Mouse (Mus musculus): ENCODE results near the gene Snapc2.
A peak's percentile ranks its signal among the peaks of the same experiment; 100 is the strongest.
"Not testable (repeated sequence)": the region's sequence is repeated elsewhere in the genome, so short reads cannot be mapped to it uniquely, and the experiment has no call there.

The Snapc2 gene

GRCm38 (mm10) chr8:4237814-4238433, 15.0 kb upstream of the Snapc2 start:
- no peak for DNase-seq (ENCODE audit: low spot score in 2 of 2)

- peak; percentile 99 to 100 for DNase-seq (ENCODE audit: low spot score in 2 of 2)
These were observed 14.3 kb upstream of the Snapc2 start, which contains the start of the genes Map2k7 and Gm49320 for GRCm38 (mm10) chr8:4238434-4239192. Gene Map2k7 (plus strand): TSS chr8:4238740. Gene Gm49320 (plus strand): TSS chr8:4238865.

GRCm38 (mm10) chr8:4239193-4239890, 13.5 kb upstream of the Snapc2 start:
- DNase-seq (ENCODE audit: low spot score in 2 of 2): no peak

GRCm38 (mm10) chr8:4245061-4245460, 7.8 kb upstream of the Snapc2 start:
- no peak for DNase-seq (ENCODE audit: low spot score in 2 of 2)

- DNase-seq (ENCODE audit: low spot score in 2 of 2): no peak
These were observed 7.1 kb upstream of the Snapc2 start for GRCm38 (mm10) chr8:4245737-4246136.

- DNase-seq (ENCODE audit: low spot score in 2 of 2): no peak
These were observed 5.6 kb upstream of the Snapc2 start for GRCm38 (mm10) chr8:4247241-4247640.

- no peak for DNase-seq (ENCODE audit: low spot score in 2 of 2)
These were observed 4.8 kb upstream of the Snapc2 start, which contains the start of gene Tgfbr3l for GRCm38 (mm10) chr8:4247951-4248540. Gene Tgfbr3l (plus strand): TSS chr8:4248214.

GRCm38 (mm10) chr8:4249213-4249612, 3.7 kb upstream of the Snapc2 start:
- DNase-seq (ENCODE audit: low spot score in 2 of 2): peak in 1 of 2 experiments; percentile 2

GRCm38 (mm10) chr8:4250306-4250970, 2.4 kb upstream of the Snapc2 start:
- DNase-seq (ENCODE audit: low spot score in 2 of 2): peak; percentile 72 to 85

GRCm38 (mm10) chr8:4252116-4252760, 642 bp upstream of the Snapc2 start:
- no peak for DNase-seq (ENCODE audit: low spot score in 2 of 2)

GRCm38 (mm10) chr8:4254001-4254400, 1.1 kb downstream of the Snapc2 start:
- no peak for DNase-seq (ENCODE audit: low spot score in 2 of 2)

GRCm38 (mm10) chr8:4255471-4255870, 2.6 kb downstream of the Snapc2 start:
- not testable (repeated sequence) for DNase-seq (ENCODE audit: low spot score in 2 of 2)

GRCm38 (mm10) chr8:4256911-4257310, 4.0 kb downstream of the Snapc2 start:
- no peak for DNase-seq (ENCODE audit: low spot score in 2 of 2)

GRCm38 (mm10) chr8:4257350-4257749, 4.5 kb downstream of the Snapc2 start:
- DNase-seq (ENCODE audit: low spot score in 2 of 2): no peak

GRCm38 (mm10) chr8:4258233-4258632, 5.4 kb downstream of the Snapc2 start:
- peak; percentile 74 to 84 for DNase-seq (ENCODE audit: low spot score in 2 of 2)

- peak; percentile 2 to 11 for DNase-seq (ENCODE audit: low spot score in 2 of 2)
These were observed 5.8 kb downstream of the Snapc2 start for GRCm38 (mm10) chr8:4258678-4259077.

- peak; percentile 88 to 91 for DNase-seq (ENCODE audit: low spot score in 2 of 2)
These were observed 6.4 kb downstream of the Snapc2 start, which contains the start of gene Ctxn1 for GRCm38 (mm10) chr8:4259125-4259804. Gene Ctxn1 (minus strand): TSS chr8:4259274.

GRCm38 (mm10) chr8:4259805-4260170, 6.9 kb downstream of the Snapc2 start:
- DNase-seq (ENCODE audit: low spot score in 2 of 2): no peak

- no peak for DNase-seq (ENCODE audit: low spot score in 2 of 2)
These were observed 10.4 kb downstream of the Snapc2 start for GRCm38 (mm10) chr8:4263105-4263791.

All from natural killer cell, adult 2 months (primary cell).